Mouse (Mus musculus) testis, adult 2 months (tissue): Measurements from ENCODE around the gene Ginm1.

ENCODE experiments used
- CTCF ChIP-seq: fragments of 200-500 bp; IDR thresholded peaks from 2 replicates; pipeline ENCODE4 v1.5.1; 2012; ENCODE audit warnings: low read depth, mild to moderate bottlenecking, inconsistent platforms, low read length, moderate library complexity; ENCODE audit not compliant: control insufficient read depth, insufficient read depth, insufficient replicate concordance
- POLR2A ChIP-seq: fragments of 200-500 bp; IDR thresholded peaks from 2 replicates; pipeline ENCODE4 v1.6.1; 2012; ENCODE audit warnings: low read depth, mild to moderate bottlenecking, inconsistent platforms, low read length, moderate library complexity; ENCODE audit not compliant: control insufficient read depth

GRCm38 (mm10) chr10:7818676-7819075 is 26.1 kb upstream of the Ginm1 start:
- TF ChIP-seq POLR2A (no peak), CTCF (no peak)
